Mouse (Mus musculus) hematopoietic stem cell, adult 5-6 weeks (primary cell): ENCODE data around the gene Arid1b. TPM values are rescaled to one million over a fixed set of nuclear protein-coding genes. Genes with fewer than 3 reads are reported as not detected.
"Not testable (repeated sequence)": the region's sequence is repeated elsewhere in the genome, so short reads cannot be mapped to it uniquely, and the experiment has no call there.

Source experiments
- ATAC-seq, 2 experiments: fragments of 125-278 bp in 1 of 2; replicated peaks in 1 of 2; 2 replicates each; pipeline ENCODE4 v1.8.0; 2016 to 2017; ENCODE audit warnings: inconsistent platforms in 2 of 2, mild to moderate bottlenecking in 2 of 2, moderate number of reproducible peaks in 2 of 2, low read depth in 1 of 2, moderate TSS enrichment in 1 of 2; ENCODE audit not compliant: low FRiP score in 2 of 2, poor library complexity in 2 of 2, severe bottlenecking in 2 of 2, insufficient read depth in 1 of 2, low TSS enrichment in 1 of 2
- total RNA-seq: library from RNA; stranded (forward); fragments of 172-1452, 232-1000 nt; gene quantifications from 2 replicates; pipeline ENCODE4 v1.2.3, GENCODE M21; 2017

The Arid1b gene
- total RNA-seq, 1 experiment from 2014 or later = 41.0 TPM

DNA sequence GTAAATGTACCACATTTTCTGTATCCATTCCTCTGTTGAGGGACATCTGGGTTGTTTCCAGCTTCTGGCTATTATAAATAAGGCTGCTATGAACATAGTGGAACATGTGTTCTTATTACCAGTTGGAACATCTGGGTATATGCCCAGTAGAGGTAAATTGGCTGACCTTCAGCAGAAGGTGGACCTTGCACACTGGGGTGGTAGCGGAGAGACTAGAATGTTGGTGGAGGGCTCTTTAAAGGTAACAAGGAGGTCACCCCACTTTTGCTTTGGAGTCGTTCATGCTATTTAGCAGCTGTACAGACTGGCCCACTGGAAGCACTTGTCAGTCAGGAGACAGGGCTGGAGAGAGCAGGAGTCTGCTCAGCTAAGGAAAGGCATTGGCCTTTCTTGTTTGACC is 94.1 kb downstream of the Arid1b start:
- ATAC-seq = not testable (repeated sequence)

DNA sequence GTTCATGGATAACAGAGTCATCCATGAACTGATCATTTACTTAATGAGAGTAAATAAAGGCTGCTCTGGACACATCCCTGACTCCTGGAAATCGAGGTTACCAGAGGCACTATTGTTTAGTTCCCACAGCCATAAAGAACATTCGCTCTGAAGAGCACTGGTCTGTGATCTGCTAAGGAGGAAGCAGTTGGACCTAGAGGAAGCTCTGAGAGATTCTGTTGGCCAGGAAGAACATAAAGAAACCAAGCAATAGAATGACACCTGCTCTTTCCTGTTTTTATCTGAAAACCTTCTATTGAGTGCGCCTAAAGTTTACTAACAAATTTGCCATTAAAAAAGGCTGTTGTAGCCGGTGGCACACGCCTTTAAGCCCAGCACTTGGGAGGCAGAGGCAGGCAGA is 94.7 kb downstream of the Arid1b start:
- ATAC-seq = no peak

DNA sequence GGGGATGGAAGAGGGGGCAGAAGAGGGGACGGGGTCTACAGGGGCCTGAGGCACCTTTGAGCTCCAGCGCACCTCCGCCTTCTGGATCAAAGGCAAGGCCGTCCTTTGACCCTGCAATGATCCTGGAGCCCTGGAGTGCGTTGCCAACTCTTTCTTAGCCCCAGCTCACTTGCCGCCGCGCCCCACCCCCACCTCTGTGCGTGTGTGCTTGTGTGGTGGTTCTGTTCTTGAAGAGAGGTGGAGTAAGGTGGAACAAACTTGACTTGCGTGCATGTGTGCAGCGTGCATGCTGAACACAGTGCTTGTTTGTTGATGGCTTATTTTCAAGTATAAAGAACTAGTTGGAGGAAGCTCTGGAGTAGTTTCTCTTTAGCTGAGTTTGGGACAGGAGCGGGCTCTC is 95.4 kb downstream of the Arid1b start:
- peak; percentile 25 to 43 for ATAC-seq

DNA sequence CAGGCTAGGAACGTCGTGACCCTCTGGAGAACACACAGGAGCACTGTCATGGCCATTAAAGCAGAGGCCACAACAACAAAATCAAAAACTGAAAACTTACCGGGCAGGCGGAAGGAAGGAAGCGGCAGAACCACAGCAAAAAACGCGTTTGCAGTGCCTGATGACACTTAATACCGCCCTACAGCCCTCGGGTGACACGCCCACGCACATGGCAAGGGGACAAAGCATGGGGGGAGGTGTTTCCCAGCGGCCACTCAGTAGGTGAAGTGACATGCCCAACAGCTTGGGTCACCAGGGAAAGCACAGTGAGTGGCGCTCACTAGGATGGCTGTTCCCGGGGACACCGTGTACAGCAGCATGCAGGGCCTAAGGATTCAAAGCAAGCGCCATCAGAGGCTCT is 97.4 kb downstream of the Arid1b start:
- peak; percentile 35 to 49; a peak in 2 of 4 replicates for ATAC-seq

DNA sequence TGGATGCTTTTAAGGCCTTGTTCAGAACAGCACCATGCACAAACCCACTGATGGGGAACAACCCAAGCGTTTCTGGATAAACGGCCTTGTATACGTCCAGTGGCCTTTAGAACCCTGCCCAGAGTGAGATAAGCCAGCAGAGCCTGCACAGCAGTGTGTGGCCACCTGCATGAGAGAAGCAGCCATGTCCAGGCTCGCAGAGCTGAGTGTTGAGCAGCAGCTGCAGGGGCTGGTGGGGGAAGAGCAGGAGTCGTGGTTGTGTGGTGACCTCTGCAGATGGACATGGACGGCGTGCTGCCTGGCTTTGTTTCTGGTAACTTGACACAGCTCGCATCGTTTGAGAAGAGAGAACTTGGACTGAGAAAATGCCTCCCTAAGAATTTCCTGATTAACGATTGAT is 97.8 kb downstream of the Arid1b start:
- no peak for ATAC-seq

DNA sequence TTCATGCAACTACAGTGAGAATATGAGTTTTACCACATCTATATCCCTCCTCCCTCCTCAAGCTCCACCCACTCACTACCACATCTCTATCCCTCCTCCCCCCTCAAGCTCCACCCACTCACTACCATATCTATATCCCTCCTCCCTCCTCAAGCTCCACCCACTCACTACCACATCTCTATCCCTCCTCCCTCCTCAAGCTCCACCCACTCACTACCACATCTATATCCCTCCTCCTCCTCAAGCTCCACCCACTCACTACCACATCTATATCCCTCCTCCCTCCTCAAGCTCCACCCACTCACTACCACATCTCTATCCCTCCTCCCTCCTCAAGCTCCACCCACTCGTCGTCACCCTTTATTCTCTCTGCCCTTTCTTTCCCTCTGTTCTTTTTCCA is 99.2 kb downstream of the Arid1b start:
- not testable (repeated sequence) for ATAC-seq

DNA sequence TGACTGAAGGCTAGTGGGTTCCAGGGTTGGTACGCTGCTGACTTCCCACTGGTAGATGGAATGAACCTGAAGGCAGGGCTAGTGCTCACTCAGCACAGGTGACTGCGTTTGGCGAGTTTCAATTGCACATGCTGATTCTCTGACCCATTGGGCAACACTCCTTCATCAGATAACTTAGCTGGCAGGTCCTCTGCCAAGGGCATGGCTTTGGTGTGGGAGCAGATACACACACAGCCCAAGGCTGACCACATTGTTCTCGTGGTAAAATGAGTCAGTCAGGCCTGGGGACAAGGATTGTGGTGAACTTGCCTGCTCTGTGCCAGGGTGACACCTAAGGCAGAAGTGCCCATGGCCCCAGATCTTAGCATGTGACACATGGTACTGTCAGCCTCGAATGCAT is 100.5 kb downstream of the Arid1b start:
- ATAC-seq = 0 out of 4 replicates have a peak, but pooled peaks of 1 of the 2 experiments have one; percentile 10

DNA sequence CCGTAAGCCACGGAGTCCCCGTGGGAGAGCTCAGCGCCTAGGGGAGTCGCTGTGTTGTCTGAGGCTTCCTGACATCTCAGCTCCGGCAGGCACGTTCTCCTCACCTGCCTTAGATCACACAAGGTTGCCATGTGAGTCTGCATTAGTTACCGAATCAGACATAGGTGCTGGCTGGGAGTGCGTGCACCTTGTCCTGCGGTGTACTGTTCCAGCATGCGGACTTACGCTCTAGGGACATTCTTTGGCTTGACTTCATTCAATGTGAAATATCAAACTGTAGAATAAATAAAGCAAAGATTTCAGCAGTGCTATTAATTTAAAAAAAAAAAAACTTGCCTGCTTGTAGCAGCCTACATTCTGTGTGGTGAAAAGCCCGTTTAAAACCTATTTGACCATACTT is 101.6 kb downstream of the Arid1b start:
- no peak for ATAC-seq

DNA sequence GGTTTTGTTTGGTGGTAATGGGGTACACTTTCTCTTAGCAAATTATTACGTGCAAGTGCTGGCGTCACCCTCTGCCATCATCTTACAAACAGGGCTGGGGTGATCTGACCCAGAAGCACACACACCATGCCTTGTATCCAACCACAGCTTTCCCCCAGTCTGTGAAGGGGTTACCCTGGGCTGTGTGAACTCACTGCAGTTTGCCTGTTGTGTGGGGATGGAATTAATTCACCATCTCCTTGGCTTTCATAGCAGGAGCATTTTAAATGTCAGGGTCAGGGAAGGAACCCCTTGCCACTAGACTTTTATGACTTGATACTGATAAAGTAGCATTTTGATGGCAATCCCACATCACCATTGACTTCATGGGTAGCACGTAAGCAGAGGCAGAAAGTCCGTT is 102.9 kb downstream of the Arid1b start:
- ATAC-seq = no peak

DNA sequence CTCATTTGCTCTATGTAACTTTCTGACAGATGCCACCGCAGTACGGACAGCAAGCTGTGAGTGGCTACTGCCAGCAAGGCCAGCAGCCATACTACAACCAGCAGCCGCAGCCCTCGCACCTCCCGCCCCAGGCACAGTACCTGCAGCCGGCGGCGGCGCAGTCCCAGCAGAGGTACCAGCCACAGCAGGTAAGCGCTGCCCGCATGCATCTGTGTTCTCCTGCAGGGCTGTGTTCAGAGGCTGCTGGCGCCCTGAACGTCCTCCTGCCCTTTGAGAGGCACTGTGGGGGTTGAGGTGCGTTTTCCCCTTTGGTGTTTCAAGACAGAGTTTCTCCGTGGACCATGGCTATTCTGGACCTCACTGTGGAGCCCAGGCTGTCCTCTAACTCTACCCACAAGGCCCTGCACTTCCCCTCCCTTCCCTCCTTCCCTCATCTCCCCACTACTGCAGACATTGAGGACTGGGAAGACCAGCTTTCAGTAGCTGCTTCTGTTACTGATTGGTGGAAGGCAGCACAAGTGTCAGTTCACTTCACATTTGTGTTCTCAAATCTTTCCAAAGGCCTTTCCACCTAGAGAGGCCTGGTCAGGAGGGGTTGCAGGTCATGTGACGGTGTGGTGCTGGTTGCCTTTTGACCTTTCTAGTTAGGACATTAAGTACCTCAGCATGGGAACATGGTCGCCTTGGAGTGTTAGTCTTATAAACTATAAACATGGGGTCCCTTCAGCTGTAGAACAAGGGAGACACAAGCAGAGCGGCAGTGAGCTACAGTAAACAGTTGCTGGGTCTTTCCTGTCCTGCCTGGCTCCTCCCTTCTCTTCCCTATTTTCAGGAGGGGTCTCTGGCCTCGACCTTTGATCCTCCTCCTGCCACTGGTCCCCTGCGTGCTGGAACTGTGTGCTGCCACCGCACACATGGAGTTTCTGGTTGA is 103.7 kb downstream of the Arid1b start:
- ATAC-seq = peak; percentile 22 to 39; a peak in 3 of 4 replicates

DNA sequence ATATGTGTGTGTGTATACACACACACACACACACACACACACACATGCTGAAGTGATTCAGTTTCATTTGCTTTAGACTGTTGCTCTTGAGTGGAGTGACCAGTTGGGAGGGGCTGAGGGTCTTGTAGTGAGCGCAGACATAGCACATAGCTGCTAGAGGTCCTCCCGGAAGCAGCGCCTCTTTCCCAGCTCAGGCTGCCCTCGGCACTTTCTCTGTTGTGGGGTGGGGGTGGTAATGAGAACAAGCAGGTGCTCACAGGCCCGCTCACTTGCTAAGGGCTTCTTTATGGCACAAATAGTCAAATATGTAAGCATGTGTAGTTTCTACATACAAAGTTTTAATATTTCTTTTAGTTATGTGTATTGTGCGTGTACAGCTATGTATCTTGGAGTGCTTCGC is 104.6 kb downstream of the Arid1b start:
- no peak for ATAC-seq

DNA sequence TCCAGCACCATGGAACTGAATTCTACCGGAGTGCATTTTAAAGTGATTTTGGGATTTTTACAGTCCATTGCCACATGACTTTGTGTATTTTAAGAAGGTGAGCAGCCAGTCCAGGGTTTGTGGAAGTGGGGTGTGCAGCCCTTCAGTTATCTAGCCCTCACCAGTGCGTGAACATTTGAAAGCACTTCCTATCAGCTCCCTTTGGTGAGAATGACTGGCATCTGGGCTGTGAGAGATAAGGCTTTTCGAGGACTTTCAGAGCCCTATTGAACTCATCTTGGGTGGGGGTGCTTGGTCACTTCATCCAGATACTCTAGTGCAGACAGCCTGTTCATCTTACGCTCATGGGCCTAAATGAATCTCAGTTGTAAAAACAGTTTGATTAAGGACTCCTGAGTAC is 105.1 kb downstream of the Arid1b start:
- ATAC-seq = peak; percentile 52 to 61

DNA sequence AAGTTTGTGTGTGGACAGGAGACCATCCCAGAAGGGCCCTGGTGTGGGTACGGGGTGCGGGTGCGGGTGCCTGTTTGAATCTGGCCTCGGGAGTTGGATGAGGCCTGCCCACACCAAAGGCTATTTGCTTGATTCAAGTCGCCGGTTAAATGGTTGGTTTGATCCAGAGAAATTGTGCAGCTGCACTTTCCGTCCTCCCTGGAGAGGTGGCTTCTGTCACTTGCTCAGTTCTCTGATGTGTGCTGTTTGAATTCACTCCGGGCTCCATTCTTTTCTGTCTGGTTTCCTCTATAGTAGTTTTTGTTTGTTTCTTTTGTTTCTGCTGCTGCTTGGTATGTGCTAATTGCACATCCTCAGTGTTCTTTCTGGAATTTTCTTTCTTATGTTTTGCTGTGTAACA is 107.0 kb downstream of the Arid1b start:
- no peak for ATAC-seq

DNA sequence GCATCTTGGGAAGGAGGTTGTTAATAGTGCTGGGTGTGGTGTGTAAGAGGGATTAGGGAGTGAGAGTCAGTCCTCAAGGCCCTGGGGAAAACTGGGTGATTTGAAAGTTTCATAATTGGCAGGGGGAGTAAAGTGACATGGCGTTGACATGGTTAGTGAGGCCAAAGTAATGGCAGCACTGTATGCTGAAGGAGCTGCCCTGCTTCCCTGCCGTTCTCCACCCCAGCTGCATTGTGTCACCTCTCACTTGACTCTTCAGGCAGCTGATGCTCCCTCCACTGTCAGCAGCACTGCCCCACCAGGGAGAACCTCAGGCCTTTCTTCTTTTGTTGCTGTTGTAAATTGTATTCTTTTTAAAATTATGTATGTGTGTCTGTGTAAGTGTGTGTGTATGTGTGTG is 107.8 kb downstream of the Arid1b start:
- ATAC-seq = no peak

DNA sequence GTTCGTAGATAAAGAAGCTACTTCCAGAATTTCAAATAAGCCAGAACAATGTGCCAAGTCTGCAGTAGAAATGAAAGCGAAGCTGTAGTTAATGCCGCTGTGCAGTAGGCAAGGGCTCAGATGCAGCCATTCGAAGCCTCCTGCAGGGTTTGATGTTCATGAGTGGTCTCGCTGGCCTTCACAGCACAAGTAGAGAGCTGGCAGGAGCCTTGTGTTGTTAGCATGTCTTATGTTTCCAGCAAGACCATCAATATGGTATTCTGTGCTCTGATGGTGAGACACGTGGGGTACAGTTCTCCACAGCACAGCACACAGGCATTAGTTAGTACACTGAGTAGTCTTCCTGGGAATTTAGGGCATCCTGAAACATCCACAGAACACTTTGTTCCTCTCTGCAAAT is 111.6 kb downstream of the Arid1b start:
- ATAC-seq = no peak

DNA sequence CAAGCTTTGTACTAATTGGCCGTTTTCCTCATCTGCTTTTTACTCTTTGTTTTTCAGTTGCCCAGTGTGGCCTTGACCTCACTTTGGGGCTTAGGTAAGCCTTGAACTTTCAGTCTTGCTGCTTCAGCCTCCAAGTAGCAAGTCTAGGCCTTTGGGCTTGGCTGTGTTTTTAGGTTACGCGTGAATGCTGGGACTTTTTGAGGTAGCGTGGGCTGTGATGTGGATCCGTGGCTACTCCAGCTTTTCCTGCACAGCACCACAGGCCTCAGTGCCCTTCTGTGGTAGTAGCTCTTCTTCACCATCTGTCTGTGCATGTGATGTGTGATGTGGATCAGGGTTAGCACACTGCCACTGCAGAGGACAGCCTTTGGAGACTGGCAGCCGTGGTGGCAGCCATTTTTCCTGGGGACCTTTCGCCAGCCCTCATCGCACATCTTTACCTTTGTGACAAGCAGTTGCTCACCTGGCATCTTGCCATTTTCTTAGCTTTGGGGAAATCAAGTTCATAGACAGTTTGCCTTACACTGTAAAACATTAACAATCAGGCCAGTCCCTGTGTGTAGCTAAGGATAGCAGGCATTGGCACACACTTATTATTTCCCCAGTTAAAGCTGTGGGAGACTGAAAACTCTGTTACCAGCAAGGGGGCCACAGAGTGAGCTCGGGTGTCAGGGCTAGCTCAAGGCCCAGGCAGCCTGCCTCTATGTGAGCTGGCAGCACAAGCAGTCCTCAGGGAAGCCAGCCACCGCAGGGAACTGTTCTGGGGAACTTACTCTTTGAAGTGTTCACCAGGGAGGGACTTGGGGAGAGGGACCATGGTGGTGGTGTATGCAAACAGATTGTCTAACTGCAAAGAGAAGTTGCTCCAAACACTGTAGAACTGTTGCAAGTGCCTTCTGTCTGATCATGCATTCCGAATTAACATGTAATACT is 112.4 kb downstream of the Arid1b start:
- ATAC-seq = no peak

DNA sequence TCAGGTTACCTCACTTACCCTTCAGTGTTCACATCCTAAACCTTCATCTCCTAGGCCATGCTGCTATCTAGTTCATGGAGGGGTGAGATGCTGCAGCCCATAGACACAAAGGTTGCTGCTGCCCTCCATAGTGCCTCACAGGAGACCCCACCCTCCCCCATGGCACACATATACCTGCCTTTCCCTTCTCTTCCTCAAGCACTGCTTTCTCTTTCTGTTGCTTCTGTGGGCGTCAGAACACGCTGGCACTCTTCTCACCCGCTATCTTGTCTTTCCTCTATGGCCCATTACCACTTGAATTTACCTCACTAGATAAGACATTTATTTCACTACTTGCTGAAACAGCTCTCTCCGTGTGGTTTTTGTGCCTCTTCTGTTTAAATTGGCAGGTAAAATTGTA is 113.4 kb downstream of the Arid1b start:
- no peak for ATAC-seq

DNA sequence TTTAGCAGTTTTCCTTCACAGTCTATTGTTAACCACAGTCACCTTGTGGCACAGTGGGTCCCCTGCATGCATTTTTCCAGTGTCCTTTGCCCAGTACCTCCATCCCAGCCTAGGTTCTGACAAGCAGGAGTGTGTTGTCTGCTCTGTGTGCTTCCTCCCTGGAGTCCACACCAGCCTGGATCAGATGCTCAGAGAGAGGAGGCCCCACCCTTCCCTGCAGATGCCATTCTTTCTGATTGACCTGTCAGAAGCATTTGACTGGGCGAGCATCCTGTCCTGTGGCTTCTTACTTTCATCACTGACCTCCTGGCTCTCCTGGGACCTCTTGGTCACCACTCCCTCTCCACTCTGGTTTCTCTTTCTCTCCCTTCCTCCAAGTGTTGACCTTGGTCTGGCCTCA is 113.9 kb downstream of the Arid1b start:
- no peak for ATAC-seq
